Mouse (Mus musculus) testis, adult 2 months (tissue): Measurements from ENCODE around the gene Pdia5.

Source experiments
- CTCF ChIP-seq: fragments of 200-500 bp; IDR thresholded peaks from 2 replicates; pipeline ENCODE4 v1.5.1; 2012; ENCODE audit warnings: low read depth, mild to moderate bottlenecking, inconsistent platforms, low read length, moderate library complexity; ENCODE audit not compliant: control insufficient read depth, insufficient read depth, insufficient replicate concordance
- POLR2A ChIP-seq: fragments of 200-500 bp; IDR thresholded peaks from 2 replicates; pipeline ENCODE4 v1.6.1; 2012; ENCODE audit warnings: low read depth, mild to moderate bottlenecking, inconsistent platforms, low read length, moderate library complexity; ENCODE audit not compliant: control insufficient read depth

DNA sequence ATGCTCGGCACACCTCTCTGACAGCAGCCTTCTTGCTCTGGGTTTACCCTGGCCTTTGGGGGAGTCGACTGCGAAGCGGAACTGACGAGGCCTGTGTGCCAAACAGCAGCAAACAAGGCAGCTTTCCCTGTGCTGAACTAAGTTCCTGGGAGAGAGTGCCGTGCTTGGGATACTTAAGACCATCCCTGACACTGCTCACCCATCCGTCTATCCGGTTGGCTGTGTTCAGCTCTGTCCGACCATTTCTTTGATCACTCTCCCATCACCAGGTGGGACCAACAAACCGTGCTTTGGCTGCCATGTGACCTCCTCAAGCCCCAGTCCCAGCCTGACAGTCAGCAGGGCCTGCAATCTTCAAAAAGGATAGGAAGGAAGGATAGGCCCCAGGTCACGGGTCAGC lies 32.4 kb downstream of the Pdia5 start:
- TF ChIP-seq CTCF (no peak), POLR2A (no peak)
